Mouse (Mus musculus) spleen, postnatal 36 days (tissue): Measurements from ENCODE around the gene Oit1.
A peak's percentile ranks its signal among the peaks of the same experiment; 100 is the strongest.

Source experiments
- DNase-seq, 2 experiments: peaks; one replicate each; pipeline ENCODE4 v3.0.0; 2022; ENCODE audit warnings: low spot score in 2 of 2, mixed read lengths in 1 of 2

The Oit1 gene

GRCm38 (mm10) chr14:8300281-8300680 lies 78.3 kb downstream of the Oit1 start:
- DNase-seq, result peak in 1 of 2 experiments; percentile 9
